Mouse (Mus musculus): ENCODE measurements around the gene Lao1. TPM values are rescaled to one million over a fixed set of nuclear protein-coding genes. Genes with fewer than 3 reads are reported as not detected.
"Not testable (repeated sequence)": the region's sequence is repeated elsewhere in the genome, so short reads cannot be mapped to it uniquely, and the experiment has no call there.

Lao1 gene
- not detected for total RNA-seq (2021)
- long read RNA-seq, experiment 1: 0 reads
- long read RNA-seq, experiment 2: 0 reads

DNA sequence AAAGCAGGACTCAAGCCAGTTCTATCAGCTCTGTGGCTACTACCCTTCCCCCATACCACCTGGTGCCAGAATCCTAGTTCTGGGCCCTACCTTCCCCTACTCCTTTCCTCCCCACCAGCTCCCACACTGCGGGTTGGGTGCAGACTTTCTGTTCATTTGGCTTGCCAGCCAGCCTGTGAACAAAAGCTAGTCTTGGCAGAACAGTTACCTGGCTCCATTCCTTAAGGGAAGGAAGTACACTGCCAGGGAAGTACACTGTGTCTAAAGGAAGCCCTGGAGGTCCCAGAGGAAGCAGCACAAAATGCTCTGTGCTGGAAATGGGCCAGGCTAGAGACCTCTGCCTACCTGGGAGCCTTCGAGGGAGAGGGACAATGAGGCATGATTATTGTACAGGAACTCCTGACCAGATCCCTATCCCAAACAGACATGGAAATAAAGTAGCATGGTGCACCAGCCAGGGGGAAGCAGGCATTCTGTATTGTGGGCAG lies at the start of gene Lao1:
Lao1 (plus strand) TSS at position 438 of the 488 bp plus-strand sequence.
- no peak for DNase-seq (ENCODE audit: low spot score in 2 of 2)

- DNase-seq (ENCODE audit: low spot score in 2 of 2): not testable (repeated sequence)
Measured at GRCm38 (mm10) chr4:118917365-118917764, 44.0 kb upstream of the Lao1 start, which contains the start of gene Olfr1329. TSS of gene Olfr1329 (minus strand) at chr4:118917465.

DNA sequence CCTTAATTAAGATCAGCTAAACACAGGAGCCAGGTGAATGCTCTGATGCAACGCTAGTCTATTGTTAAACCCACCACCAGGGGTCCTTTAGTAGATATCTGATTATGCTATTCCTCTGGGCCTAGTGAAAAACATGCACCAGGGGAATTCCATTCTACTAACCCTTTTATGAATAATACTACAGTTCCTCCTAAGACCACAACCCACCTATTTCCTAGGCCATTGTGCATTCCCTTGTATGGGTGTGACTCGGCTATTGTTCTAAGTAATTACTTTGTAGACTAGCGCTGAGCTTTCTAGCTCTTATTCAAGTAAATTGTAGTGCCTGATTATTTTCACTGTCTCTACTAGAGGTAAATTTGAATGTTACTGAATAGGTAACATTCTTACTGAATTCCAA lies 30.1 kb upstream of the Lao1 start:
- not testable (repeated sequence) for DNase-seq (ENCODE audit: low spot score in 2 of 2)

DNA sequence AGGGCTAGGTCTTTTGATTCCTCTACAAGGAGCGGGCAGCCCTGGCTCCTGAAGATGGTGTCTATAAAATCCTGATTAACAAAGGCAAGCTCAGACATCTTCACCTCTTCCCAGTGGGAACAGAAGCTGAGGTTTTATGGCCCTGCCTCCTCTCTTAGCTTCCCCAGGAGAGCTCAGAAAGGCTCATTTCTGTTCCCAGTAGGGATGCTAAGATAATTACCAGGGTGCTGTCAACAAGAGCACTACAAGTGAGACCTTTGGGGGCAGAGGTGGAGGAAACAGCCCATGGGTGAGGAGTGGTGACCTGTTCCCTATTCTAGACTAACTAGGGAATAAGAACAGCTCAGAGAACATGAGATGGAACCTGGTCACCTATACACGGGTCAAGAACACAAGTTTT lies 22.9 kb upstream of the Lao1 start, which contains the start of gene Olfr1328:
Olfr1328 (minus strand) TSS at position 101 of the 400 bp plus-strand sequence.
- DNase-seq (ENCODE audit: low spot score in 2 of 2): no peak

DNA sequence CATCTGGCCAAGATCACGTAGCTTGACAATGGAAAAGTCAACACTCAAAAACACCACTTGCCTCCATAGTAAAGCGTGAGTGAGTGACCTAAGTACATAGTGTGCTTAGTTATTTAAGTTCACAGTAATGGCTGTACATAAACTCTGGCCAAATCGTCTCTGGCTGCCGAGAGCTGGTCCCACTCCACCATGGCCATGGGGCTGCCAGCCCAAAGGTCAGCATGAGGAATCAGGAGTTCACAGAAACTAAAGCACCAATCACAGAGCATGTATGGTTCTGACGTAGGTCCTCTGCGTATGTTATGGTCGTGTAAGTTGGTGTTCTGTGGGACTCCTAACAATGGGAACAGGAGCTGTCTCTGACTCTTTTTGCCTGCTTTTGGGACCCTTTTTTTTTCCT lies 2.6 kb upstream of the Lao1 start:
- no peak for DNase-seq (ENCODE audit: low spot score in 2 of 2)

DNA sequence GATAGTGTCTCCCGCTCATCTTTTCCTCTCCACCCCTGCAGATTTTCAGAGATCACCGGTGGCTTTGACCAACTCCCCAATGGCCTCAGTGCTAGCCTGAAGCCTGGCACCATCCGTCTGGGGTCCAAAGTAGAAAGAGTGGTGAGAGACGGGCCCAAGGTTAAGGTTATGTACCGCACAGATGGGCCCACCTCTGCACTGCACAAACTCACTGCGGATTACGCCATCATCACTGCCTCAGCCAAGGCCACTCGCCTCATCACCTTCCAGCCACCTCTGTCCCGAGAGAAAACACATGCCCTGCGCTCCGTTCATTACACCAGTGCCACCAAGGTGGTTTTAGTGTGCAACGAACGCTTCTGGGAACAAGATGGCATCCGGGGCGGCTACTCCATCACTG lies 6.3 kb downstream of the Lao1 start:
- DNase-seq (ENCODE audit: low spot score in 2 of 2): no peak

GRCm38 (mm10) chr4:118973281-118973680 lies 11.9 kb downstream of the Lao1 start:
- no peak for DNase-seq (ENCODE audit: low spot score in 2 of 2)

GRCm38 (mm10) chr4:118985291-118985690 lies 23.9 kb downstream of the Lao1 start:
- no peak for DNase-seq (ENCODE audit: low spot score in 2 of 2)

DNA sequence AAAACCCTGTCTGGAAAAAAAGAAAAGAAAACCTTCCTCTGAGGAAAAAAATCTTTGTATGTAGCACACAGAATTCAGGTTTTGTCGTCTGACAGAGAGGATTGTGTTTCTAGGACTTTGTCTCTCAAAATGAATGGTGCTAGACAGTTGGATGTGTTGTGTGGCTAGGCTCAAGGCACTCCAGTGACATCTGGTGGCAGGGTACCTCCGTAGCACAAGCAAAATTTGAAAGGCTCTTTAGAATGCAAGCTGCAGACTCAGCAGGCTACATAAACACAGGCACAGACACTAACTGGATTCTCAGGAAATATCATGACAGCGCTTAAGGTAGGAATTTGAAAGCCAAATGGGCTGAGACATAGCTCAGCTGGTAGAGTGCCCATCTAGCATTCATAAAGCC lies 27.2 kb downstream of the Lao1 start:
- no peak for DNase-seq (ENCODE audit: low spot score in 2 of 2)

DNA sequence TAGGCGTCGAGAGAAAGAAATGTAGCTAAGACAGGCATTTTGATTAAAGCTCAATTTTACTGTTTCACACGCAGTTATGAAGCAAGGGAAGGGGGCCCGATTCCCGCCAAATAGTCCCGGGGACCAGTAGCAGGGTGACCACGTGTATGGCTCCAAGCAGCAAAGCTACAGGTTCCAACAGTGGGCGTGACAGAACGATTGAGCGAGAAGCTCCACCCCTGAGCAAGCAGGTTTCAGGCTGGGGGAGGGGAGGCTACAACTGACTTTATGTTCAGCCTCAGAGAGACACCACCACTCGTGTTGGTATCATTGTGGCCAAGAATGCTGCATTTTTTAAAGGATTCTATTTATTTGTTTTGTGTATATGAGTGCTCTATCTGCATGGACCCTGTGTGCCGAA lies 28.0 kb downstream of the Lao1 start:
- DNase-seq (ENCODE audit: low spot score in 2 of 2): no peak

DNA sequence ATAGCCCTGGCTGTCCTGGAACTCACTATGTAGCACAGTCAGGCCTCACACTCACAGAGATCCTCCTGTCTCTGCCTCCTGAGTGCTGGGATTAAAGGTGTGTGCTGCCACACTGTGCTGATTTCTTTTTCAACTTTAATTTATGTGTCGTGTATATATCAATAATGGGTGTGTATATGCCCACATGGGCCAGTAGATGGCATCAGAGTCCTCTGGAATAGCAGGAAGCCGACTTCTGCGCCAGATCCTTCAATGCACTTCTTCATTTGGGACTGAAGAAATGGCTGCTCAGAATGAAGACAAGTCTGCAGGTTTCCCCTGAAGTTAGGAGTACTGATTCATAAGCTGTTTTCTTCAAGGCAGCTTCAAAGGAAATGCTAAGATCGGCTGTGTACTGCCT lies 30.4 kb downstream of the Lao1 start:
- DNase-seq (ENCODE audit: low spot score in 2 of 2): no peak

GRCm38 (mm10) chr4:118997127-118997542 lies 35.8 kb downstream of the Lao1 start:
- no peak for DNase-seq (ENCODE audit: low spot score in 2 of 2)

DNA sequence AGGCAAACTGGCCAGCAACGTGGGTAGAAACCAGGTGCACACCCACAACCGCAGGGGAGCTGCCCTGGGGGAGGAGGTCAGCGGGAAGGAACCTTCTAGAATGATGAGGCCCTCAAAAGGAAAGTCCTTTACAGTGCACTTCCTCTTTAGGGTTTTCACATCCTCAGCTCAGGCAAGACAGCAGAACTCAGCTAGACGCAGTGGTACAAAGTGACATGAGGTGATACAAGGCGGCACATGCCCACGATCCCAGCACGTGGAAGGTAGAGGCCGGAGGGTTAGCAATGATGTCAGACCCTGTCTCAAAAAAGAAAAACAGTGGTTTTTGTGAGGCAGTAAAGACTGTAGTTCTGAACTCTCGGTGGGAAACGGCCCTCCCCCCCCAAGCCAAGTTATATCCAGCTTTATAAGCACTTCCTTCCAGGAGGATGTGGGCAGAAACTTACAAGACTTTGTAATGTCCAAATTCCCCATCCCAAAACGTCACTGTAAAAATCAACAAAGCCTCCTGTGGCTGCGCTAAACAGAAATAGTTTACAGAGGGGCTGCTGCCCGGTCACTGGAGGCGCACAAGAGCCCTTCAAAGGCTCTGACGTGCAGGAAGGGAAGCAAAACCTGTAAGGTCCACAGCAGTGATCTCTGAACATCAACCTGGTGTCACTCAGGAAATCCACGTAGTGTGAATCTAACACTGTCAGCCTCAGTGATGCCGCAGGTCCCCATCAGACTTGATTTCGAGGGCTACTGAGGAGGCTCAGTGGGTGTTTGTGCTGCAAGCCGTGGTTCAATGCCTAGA lies 38.5 kb downstream of the Lao1 start:
- no peak for DNase-seq (ENCODE audit: low spot score in 2 of 2)

- DNase-seq (ENCODE audit: low spot score in 2 of 2): no peak
Measured at GRCm38 (mm10) chr4:119001696-119002095, 40.3 kb downstream of the Lao1 start.

DNA sequence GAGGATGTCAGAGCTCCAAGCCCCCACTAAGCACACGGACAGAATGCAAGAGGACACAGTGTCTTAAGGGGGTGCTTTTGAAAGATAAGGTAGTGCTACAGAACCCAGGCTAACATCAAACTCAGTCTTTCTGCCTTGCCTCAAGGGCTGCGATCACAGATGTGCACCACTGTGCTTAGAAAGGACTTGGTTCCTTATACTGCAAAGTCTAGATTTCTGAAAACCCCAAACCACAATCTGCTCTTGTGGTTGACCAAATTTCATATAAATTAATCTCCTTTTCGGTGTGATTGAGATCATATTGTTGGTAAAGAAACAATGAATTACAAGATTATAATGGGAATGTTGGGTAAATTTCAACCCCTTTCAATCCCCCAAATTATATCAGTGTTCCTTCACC lies 41.1 kb downstream of the Lao1 start:
- no peak for DNase-seq (ENCODE audit: low spot score in 2 of 2)

GRCm38 (mm10) chr4:119004178-119004577 lies 42.8 kb downstream of the Lao1 start:
- DNase-seq (ENCODE audit: low spot score in 2 of 2): no peak

GRCm38 (mm10) chr4:119004613-119005339 lies 43.4 kb downstream of the Lao1 start:
- peak; percentile 73 to 85 for DNase-seq (ENCODE audit: low spot score in 2 of 2)

DNA sequence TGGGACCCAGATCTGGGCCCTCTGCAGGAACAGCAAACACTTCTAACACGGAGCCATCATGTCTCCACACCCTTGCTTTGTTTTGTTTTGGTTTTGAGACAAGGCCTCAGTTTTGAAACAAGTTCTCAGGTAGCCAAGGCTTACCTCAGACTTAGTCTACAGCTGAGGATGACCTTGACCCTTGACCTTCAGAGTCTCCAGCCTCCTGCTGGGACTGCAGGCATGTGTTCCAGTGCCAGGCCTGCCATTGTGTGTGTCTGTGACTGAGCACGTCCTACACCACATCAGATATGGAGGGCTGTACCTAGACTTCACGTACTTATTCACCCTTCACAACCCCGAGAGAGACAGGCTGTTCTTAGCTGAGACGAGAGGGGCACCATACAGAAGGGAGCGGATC lies 46.2 kb downstream of the Lao1 start:
- no peak for DNase-seq (ENCODE audit: low spot score in 2 of 2)

DNA sequence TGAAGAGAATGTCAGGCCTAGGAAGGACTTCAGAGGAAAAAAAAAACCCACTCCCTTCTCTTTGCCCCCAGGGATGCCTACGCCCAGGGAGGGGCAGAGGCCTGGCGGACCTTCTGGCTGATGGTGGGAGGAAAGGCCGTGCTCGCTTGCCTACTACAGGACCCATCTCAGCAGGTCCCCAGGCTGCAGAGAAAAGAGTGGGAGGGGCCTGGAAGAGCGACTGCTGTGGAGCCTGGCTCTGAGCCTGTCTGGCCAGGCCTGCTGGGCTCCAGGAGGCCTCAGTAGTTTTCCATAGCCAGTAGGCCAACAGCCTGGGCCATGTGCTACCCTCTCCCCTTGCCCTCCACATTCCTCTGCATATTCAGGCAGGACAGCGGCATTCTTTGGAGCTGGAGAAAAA lies 47.1 kb downstream of the Lao1 start:
- DNase-seq (ENCODE audit: low spot score in 2 of 2): no peak

- DNase-seq (ENCODE audit: low spot score in 2 of 2): no peak
Measured at GRCm38 (mm10) chr4:119009814-119010213, 48.4 kb downstream of the Lao1 start.

DNA sequence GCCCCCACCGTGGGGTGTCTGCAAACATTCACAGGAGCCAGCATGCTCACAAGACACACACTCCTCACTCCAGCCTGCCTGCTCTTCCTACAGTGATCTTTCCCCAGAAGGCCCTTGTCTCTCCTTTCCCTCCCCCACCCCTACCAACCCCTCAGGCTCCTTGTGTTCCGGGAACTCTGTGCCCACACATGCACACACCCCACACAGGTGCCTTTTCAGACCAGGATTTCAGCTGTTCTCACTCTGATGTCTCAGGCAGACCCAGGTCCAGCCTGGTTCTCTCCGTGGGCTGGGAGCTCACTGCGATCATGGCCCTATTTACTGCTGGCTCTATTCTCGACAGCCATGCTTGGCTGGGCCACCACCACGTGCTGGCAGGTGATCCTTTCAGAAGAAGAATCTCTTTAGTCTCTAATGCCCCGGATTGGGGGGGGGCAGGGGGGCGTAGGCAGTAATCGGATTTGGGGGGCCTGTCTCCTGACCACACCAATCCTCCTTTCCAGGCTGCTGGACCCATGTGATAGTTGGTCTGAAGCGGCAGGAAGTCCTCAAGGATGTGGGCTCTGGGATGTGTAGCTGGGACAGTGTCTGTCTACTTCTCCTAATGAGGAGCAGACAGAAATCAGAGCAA lies 49.8 kb downstream of the Lao1 start:
- DNase-seq (ENCODE audit: low spot score in 2 of 2): no peak

DNA sequence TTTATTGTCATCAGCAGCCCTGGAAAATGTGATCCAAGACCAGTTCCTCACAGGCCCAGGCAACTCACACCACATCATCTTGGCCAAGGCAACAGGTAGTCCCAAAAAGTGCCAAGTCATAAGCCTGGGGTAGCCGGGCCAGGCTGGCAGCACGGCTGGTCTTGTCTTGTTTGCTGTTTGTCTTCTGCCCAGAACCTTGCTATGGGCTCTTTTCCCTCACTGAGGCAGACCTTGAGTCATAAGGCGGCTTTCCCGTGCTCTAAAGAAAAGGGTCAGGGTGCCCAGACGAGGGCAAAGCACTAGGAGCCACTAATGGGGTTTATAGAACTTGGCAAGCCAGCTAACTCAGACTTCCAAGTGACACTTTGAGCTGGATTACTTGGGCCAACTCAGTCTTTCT lies 51.7 kb downstream of the Lao1 start:
- DNase-seq (ENCODE audit: low spot score in 2 of 2): no peak

Measured in adrenal gland, postnatal 4 days (tissue).